Mouse (Mus musculus): ENCODE measurements around the gene Chd2.

Chd2 gene

DNA sequence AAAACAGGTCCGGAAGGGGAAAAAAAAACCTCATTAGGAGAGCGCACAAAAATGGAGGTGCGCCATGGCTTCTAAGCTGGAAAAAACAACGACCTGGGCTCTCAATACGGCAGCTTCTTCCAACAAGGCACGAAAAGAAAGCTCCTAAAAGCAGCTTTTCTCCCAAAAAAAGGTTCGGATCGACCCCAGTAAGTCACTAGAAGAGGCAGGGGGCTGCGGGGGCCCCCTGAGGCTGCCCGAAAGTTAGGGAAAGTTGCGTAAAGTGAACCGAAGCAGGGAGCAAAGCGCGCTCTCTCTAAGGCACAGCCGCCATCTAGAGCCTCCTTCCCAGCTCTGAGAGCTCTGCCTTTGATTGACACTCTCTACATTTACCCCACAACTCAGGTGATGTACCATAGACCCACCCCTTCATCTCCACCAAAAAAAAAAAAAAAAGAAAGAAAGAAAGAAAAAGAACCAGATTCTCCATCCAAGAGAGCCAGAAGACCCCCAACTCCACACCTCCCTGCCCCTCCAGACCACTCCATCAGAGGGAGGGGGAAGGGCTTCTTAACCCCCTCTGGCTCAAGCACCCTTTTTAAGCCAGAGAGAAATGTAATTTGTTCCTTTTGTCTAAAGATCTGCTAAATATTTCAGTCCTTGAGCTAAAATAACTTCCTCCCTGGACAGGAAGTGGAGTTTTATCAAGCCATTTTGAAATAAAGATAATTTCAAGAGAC, at the start of gene Chd2:
TSS of gene Chd2 (minus strand) at position 419 of the 719 bp plus-strand sequence.
- ChIA-PET POLR2A (interaction anchor here (0.6 to 22.0 kb wide), 84 partner anchors 8 to 1601 kb away, joined by 3 to 539 read pairs (median 5); no protein-coding TSS in a partner anchor), CTCF (interaction anchor here in 3 of 4 experiments (0.6 to 1.4 kb wide), 10 partner anchors 8 to 357 kb away, joined by 3 to 7 read pairs (median 4); no protein-coding TSS in a partner anchor)

DNA sequence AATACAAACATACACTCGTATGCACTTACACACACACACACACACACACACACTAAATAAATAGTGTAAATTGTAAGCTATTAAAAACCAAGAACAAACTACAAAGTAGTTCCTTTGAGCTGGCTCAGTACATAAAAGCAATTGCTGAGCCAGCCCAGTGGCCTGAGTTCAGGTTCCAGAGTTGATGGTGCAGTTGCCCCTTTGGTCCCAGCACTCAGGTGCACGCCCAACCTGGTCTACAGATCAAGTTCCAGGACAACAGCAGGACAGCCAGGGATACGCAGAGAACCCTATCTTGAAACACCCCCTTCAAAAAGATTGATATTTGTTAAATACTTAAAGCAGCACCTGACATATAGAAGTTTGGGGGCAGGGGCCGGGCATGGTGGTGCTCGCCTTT, 49.1 kb upstream of the Chd2 start:
- ChIA-PET CTCF (no interaction called here), POLR2A (interaction anchor here in 3 of 4 experiments (0.6 to 5.2 kb wide), 9 partner anchors 12 to 50 kb away, joined by 3 to 27 read pairs (median 4); no protein-coding TSS in a partner anchor)

DNA sequence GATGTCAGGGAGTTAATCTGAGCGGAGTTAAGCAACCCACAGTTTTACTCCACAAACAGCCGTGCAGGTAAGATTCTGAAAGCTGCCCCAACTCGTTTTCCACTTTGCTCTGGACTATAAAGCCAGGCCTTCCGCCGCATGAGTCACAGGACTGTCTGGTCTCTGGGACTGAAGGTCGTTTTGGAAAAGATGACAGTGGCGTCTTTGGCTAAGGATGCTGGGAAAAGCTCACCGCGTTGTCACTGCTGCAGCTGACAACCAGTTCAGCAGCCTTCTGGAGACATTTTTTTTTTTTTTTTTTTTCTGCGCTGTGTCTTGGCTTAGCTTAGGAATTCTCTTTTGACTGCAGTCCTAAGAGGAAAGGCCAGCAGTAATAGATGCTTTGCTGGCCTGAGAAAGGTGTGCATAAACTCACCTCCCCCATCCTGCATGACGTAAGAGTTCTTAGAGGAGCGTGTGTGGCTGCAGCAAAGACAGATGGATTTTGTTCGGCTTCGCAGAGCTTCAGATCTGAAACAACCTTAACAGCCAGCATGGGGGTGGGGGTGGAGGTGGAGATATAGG, 47.7 kb upstream of the Chd2 start:
- CTCF ChIA-PET, result interaction anchor here in 3 of 4 experiments (0.6 to 1.0 kb wide), 4 partner anchors 23 to 1774 kb away, joined by 3 to 5 read pairs (median 4); no protein-coding TSS in a partner anchor
- POLR2A ChIA-PET, result interaction anchor here (0.6 to 5.2 kb wide), 42 partner anchors 9 to 736 kb away, joined by 3 to 27 read pairs (median 5); partner anchors contain the start of gene Chd2 (in 2 of the 4)

DNA sequence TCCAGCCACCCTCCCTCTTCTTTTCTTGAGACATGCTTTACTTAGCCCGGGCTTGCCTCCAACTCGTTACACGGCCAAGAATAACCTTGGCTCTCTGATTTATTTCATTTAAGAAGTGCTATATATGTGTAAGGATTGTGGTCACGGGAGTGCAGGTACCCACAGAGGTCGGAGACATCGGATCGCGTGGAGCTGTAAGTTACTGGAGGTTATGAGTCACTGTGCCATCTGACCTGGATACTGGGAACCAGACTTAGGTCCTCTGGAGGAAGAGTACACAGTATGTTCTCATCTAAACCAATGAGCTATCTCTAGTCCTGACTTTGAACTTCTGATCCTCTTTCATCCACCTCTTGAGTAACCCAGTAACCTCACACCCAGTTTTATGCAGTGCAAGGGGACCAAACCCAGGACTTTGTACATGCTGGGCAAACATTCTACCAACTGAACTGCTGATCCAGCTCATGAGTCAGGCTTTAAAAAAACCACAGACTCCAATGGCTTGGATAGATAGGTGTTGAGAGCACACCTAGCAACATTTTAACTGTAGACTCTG, 46.8 kb upstream of the Chd2 start:
- ChIA-PET POLR2A (interaction anchor here (0.6 to 5.2 kb wide), 30 partner anchors 8 to 81 kb away, joined by 3 to 27 read pairs (median 5); partner anchors contain the start of gene Chd2 (in 2 of the 4)), CTCF (interaction anchor here in 1 of 4 experiments (0.6 to 0.9 kb wide), 3 partner anchors 23 to 1774 kb away, joined by 3 to 5 read pairs (median 3); no protein-coding TSS in a partner anchor)

DNA sequence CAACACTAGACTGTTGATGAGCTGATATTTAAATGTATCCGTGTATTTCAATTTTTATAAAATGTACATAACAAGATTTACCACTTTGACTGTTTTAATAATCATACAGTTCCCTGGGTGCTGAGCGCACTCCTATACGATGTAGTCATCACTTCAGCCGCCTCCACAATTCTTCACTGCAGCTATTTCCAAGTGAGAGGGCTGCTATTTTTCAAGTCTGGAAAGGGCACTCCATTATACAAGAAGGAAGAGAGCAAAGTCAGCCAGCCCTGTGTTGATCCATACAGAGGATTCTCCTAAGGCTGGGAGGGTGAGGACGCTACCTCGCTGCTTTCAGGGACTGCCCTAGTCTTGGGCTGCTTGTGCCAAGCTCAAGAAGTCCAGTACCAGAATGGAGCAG, 45.1 kb upstream of the Chd2 start:
- CTCF ChIA-PET, result no interaction called here
- POLR2A ChIA-PET, result interaction anchor here in 3 of 4 experiments (0.6 to 6.1 kb wide), 23 partner anchors 9 to 63 kb away, joined by 3 to 45 read pairs (median 8); partner anchors contain the start of gene Chd2 (in 2 of the 3)

DNA sequence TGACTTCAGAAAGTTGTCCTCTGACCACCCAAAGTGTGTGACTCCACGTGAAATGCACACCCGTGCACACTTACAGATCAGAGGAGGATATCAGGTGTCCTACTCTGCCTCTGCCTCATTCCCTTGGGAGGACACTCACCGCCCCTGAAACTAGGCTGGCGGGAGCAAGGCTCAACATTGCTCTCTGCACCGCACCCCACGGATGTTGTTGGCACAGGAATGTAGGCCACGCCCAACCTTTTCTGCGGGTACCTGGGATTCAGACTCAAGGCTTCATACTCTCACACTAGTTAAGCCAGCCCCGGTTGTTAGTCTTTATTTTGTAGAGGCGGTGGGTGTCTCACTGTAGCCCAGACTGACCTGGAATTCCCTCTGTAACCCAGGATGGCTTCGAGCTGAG, 44.6 kb upstream of the Chd2 start:
- ChIA-PET CTCF (no interaction called here), POLR2A (interaction anchor here (0.8 to 6.1 kb wide), 24 partner anchors 9 to 62 kb away, joined by 4 to 45 read pairs (median 8); partner anchors contain the start of gene Chd2 (in 2 of the 4))

DNA sequence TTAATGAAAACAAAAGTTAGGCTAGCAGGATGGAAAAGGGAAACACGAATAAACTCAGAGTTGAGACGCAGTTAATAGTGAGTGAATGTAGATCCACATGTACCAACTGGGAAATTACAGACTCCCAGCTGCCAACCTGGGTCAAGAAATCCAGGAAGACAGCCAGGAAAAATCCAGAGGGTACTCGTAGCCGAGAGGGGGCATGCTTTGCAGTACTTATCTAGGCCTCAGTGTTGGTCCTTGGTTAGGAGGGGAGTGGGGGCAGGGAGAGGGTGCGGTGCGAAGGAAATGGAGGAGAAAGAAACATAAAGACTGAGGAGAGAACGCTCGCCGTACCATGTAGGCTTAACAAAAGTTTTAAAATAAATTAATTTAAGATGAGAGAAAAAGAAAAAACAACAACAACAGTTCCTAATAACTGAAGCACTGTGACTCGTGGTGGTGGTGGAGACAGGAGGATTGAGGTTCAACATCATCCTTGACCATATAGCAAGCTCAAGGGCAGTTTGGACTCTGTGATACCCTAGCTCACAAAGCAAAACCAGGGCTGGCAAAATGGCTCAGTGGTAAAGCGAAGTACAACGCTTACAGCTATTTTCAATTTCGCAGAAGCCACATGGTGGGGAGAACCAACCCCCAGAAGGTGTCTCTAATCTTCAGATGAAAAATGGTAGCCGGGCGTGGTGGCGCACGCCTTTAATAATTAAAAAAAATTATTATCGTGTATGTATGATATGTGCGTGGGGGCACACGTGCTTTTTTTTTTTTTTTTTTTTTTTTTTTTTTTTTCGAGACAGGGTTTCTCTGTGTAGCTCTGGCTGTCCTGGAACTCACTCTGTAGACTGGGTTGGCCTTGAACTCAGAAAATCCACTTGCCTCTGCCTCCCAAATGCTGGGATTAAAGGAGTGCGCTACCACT, 43.7 kb upstream of the Chd2 start:
- POLR2A ChIA-PET, result interaction anchor here (0.6 to 6.1 kb wide), 35 partner anchors 9 to 658 kb away, joined by 3 to 45 read pairs (median 6); partner anchors contain the start of gene Chd2 (in 2 of the 4)
- CTCF ChIA-PET, result interaction anchor here in 2 of 4 experiments (0.7 to 1.0 kb wide), 2 partner anchors 43 to 1848 kb away, joined by 3 read pairs; no protein-coding TSS in a partner anchor

DNA sequence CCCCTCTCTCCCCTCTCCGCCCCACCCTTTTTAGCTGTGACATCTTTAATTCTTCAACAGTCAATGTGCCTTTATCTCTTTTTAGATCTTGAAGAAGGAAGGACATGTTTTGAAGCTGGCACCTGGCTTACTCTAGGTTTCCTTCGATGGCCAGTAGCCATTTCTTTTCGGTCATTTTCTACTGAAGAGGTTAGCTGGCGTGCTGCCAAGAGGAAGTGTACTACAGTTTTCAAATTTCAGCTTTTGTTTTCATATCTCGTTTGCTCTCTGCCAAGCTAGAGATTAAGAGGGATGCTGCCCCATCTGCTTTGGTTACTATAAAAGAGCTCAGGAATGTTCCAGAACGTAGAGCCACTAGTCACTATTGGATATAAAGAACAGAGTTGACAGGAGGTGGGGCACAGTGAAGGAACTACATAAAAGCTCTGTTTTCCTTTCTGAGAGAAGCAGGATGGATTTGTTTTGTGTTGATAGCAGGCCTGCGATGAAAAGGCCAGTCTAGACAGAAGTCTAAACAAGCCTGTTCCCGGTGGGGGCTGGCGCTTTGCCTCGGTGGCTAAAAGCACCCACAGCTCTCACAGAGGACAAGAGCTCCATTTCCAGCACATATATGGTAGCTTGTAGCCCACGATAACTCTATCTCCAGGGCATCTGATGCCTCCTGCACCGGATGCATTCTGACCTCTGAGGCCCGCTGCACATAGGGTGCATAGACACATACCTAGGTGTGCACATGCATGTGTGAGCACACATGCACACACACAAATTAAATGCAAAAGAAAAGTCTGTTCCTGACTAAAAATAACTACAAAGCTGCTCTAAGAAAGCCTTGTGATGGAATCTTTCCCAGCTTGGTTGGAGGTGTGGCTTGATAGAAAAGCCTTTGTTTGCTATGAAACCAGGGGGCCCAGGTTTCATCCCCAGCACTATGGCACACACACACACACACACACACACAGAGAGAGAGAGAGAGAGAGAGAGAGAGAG, 42.7 kb upstream of the Chd2 start:
- ChIA-PET POLR2A (interaction anchor here (0.6 to 6.1 kb wide), 35 partner anchors 8 to 824 kb away, joined by 3 to 45 read pairs (median 5); no protein-coding TSS in a partner anchor), CTCF (interaction anchor here in 3 of 4 experiments (0.6 to 1.0 kb wide), 3 partner anchors 11 to 44 kb away, joined by 3 read pairs; no protein-coding TSS in a partner anchor)

DNA sequence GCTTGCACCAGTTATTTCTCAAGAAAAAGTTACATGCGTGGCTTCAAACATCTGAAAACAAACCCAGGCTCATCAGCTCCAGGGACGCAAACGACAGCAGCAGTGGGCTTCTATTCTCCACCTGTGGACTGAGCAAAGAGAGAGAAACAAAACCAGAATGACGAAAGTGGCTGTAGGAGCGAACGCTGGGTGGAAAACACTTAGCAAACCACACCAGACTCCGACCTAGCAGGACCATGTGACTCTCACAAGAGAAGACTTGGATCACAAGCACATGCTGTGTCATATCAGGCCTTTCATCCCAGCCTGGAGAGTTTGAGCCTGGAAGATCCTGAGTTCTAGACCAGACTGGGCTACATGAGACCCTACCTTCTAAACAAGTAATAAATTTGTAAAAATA, 41.8 kb upstream of the Chd2 start:
- POLR2A ChIA-PET, result interaction anchor here in 2 of 4 experiments (1.2 to 6.1 kb wide), 8 partner anchors 11 to 48 kb away, joined by 3 to 45 read pairs (median 11); no protein-coding TSS in a partner anchor
- CTCF ChIA-PET, result no interaction called here

DNA sequence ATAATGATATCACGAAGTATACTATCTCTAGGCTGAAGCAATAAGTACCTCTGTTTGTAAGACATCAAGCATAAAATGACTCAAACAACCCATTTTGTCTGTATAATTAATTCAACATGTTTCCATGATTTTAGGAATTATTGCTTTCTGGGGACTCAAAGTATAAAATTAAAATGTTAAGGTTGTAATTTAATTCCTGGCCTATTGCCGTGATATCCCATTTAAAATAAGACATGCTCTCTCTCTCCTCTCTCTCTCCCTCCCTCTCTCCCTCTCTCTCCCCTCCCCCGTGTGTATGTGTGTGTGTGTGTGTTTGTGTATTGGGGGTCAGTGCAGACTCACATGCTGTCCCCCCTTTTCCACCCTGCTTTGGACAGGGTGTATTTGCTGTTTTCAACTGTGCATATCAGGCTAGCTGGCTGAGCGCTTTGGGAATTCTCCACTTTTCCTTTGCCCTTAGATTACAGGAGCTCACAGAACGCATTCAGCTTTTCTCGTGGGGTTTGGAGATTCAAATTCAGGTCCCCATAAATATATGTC, 40.3 kb upstream of the Chd2 start:
- POLR2A ChIA-PET, result interaction anchor here in 3 of 4 experiments (0.7 to 6.1 kb wide), 5 partner anchors 11 to 47 kb away, joined by 3 to 45 read pairs (median 5); no protein-coding TSS in a partner anchor
- CTCF ChIA-PET, result no interaction called here

DNA sequence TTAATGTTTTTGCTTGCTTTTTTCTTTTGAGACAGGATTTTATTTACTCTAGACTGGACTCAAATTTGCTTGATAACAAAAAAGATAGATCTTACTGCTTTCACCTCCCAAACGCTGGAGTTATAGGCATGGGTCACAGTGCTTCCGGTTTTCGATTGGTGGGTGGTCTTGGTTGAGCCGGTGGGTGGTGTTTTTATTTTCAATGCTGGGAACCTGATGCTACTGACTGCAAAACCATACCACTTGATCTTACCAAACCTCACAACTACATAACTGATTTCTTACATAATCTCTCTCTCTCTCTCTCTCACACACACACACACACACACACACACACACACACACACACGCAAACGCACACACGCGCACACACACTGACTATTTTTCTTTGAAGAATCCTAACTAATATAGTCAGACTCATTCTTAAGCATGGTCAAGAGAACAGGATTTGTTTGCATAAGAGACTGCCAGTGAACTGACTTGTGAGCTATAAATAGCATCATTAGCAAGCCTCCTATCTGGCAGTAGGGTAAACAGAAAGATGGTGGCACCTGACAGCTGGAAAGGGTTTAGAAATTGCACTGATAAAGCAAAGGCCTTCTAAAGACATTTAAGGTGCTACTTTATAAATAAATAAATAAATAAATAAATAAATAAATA, 37.6 kb upstream of the Chd2 start:
- ChIA-PET POLR2A (interaction anchor here in 3 of 4 experiments (0.7 to 1.9 kb wide), 8 partner anchors 10 to 44 kb away, joined by 3 to 6 read pairs (median 4); partner anchors contain the start of gene Chd2 (in 1 of the 3)), CTCF (no interaction called here)

DNA sequence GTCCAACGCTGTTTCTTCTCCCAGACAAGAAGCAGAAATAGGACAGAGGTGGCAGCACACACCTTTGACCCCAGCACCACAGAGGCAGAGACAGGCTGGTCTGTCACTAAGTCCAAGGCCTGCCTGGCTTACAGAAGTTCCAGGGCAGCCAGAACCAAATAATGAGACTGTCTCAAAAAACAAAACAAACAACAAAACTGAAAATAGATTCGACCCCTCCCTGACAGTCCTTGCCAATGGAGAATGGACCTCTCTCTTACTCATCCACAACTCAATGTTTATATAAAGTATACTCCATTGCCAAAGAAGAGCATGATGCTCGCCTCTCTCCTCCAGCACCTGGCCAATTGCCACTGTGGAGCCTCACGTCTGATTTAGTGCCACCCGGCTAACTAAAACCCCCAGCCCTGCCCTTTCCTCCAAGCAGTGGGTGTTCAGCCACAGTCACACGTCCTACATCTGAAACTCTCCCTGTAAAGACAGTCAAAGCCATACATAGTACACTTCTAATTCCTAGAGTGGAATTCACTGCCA, 36.3 kb upstream of the Chd2 start:
- ChIA-PET POLR2A (interaction anchor here (0.6 to 3.3 kb wide), 9 partner anchors 10 to 79 kb away, joined by 3 to 35 read pairs (median 8); no protein-coding TSS in a partner anchor), CTCF (no interaction called here)

DNA sequence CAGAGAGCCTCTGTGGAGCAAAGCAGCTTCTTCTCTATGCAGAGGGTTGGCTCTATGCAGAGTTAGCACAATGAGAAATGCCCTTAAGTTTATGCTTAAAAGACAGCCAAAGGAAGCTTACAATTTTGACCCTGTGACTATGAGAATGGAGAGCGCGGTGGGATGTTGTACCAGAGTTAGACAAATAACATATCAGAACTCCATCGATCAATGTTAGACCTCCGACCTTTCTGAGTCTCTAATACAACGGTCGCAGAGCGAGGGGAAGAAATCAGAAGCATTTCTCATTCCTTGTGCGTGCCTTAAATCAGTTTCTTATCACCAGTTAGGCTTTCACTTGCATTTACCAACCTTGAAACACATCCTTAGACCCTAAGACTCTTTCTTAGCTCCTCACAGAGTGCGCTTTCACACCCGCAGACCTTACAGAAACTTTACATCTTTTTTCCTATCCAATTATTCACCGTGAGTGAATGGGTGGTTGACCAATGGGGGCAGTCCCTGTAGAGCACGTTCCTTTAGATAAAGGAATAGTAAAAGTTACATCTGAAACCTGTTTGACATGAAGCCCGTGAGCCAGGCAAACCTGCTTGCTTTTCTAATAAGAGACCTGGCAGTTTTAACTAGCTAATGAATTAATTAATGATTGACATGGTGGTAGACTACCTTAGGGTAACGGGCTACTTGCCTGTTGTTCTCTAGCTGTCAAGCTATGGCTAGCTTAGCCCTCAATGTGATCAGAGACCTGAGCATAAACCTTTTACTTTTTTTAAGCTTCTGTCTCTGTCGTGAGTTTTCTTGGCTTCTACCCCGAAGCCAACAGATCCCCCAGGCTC, 34.7 kb upstream of the Chd2 start:
- POLR2A ChIA-PET, result interaction anchor here (0.8 to 3.3 kb wide), 31 partner anchors 8 to 330 kb away, joined by 3 to 35 read pairs (median 6); partner anchors contain the start of gene Chd2 (in 2 of the 4)
- CTCF ChIA-PET, result interaction anchor here in 1 of 4 experiments (0.6 kb wide), 1 partner anchor 1336 kb away, joined by 4 read pairs; no protein-coding TSS in a partner anchor

DNA sequence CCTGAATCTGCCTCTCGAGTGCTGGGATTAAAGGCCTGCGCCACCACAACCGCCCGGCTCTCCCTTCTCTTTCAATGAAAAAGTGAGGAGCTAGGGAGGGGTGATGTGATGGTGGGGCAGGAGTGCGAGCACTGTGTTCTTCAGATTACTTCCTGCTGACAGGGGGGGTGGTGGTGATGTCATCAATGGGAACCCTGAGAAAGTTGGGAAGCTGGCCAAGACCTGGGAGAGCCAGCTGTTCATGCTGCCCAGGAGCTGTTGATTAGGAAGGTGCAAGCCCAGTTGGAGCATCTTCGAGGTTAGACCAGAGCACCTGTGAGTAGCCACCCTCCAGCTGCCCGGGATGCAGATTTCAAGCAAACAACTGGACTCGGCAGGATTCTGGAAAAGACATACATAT, 33.6 kb upstream of the Chd2 start:
- ChIA-PET POLR2A (interaction anchor here (0.6 to 3.3 kb wide), 28 partner anchors 9 to 52 kb away, joined by 3 to 35 read pairs (median 4); partner anchors contain the start of gene Chd2 (in 1 of the 4)), CTCF (interaction anchor here in 2 of 4 experiments (0.6 to 0.7 kb wide), 2 partner anchors 32 to 193 kb away, joined by 5 to 11 read pairs; no protein-coding TSS in a partner anchor)

Measured in embryonic stem cell, embryonic (primary cell).